Mouse (Mus musculus) urinary bladder, adult 2 months (tissue): ENCODE data around the gene Krt33b. TPM values are rescaled to one million over a fixed set of nuclear protein-coding genes. Genes with fewer than 3 reads are reported as not detected.

Experiments
- DNase-seq: peaks from one replicate; pipeline ENCODE4 v3.0.0; 2022; ENCODE audit warnings: low spot score
- polyA plus RNA-seq: library from polyadenylated mRNA; depleted of rRNA; stranded (reverse); fragments of >200 nt; gene quantifications from 2 replicates; pipeline ENCODE4 v1.2.3, GENCODE M21; 2012; rRNA removed

Gene Krt33b
- polyA plus RNA-seq, 1 experiment: not detected

- no peak for DNase-seq
Measured at GRCm38 (mm10) chr11:99993620-99994383, 35.9 kb downstream of the Krt33b start, which contains the start of gene Krtap17-1. Krtap17-1 (minus strand) TSS chr11:99993994.

GRCm38 (mm10) chr11:99990571-99990970, 39.1 kb downstream of the Krt33b start:
- no peak for DNase-seq

GRCm38 (mm10) chr11:99989881-99990405, 39.7 kb downstream of the Krt33b start:
- DNase-seq: no peak

GRCm38 (mm10) chr11:99988530-99988929, 41.1 kb downstream of the Krt33b start:
- DNase-seq: no peak

GRCm38 (mm10) chr11:99986180-99986647, 43.5 kb downstream of the Krt33b start, which contains the start of gene Krtap16-1:
Krtap16-1 (minus strand) TSS chr11:99986597.
- DNase-seq: no peak

- DNase-seq: no peak
Measured at GRCm38 (mm10) chr11:99985291-99986092, 44.2 kb downstream of the Krt33b start.

- no peak for DNase-seq
Measured at GRCm38 (mm10) chr11:99983442-99983841, 46.2 kb downstream of the Krt33b start.

- DNase-seq: no peak
Measured at GRCm38 (mm10) chr11:99982731-99983130, 46.9 kb downstream of the Krt33b start.

GRCm38 (mm10) chr11:99978953-99979352, 50.7 kb downstream of the Krt33b start, which contains the start of gene Krtap29-1:
Krtap29-1 (minus strand) TSS chr11:99979053.
- DNase-seq: no peak

Other genes starting within 250 kb of the Krt33b start
- gene Krtap4-8, start 249.2 kb downstream of the Krt33b start, polyA plus RNA-seq: not detected in 2 replicates
- gene Krtap4-9, start 244.7 kb downstream of the Krt33b start, polyA plus RNA-seq: not detected in 2 replicates
- gene Gm11596, start 236.4 kb downstream of the Krt33b start, polyA plus RNA-seq: 0.06 TPM in 1 of 2 replicates, not detected in the other
- gene Gm11569, start 230.9 kb downstream of the Krt33b start, polyA plus RNA-seq: 0.08 TPM in 1 of 2 replicates, not detected in the other
- not detected in 2 replicates for gene Gm11554, start 225.4 kb downstream of the Krt33b start, polyA plus RNA-seq
- 0.18 and 0.24 TPM in 2 replicates for gene Krtap4-13, start 220.0 kb downstream of the Krt33b start, polyA plus RNA-seq
- gene Gm11564, start 214.2 kb downstream of the Krt33b start, polyA plus RNA-seq: not detected in 2 replicates
- not detected in 2 replicates for gene 2300003K06Rik, start 191.8 kb downstream of the Krt33b start, polyA plus RNA-seq
- 0.07 and 0.08 TPM in 2 replicates for gene Krtap4-16, start 178.3 kb downstream of the Krt33b start, polyA plus RNA-seq
- gene Gm11568, start 172.0 kb downstream of the Krt33b start, polyA plus RNA-seq: not detected in 2 replicates
- gene Gm11559, start 165.4 kb downstream of the Krt33b start, polyA plus RNA-seq: not detected in 2 replicates
- gene Krtap9-1, start 156.5 kb downstream of the Krt33b start, polyA plus RNA-seq: not detected in 2 replicates
- gene Gm11567, start 150.7 kb downstream of the Krt33b start, polyA plus RNA-seq: not detected in 2 replicates
- gene Krtap31-1, start 121.9 kb downstream of the Krt33b start, polyA plus RNA-seq: not detected in 2 replicates
- gene Gm11565, start 115.1 kb downstream of the Krt33b start, polyA plus RNA-seq: not detected in 2 replicates
- not detected in 2 replicates for gene Krtap31-2, start 93.6 kb downstream of the Krt33b start, polyA plus RNA-seq
- gene Krtap9-5, start 81.4 kb downstream of the Krt33b start, polyA plus RNA-seq: not detected in 2 replicates
- not detected in 2 replicates for gene Krtap29-1, start 50.8 kb downstream of the Krt33b start, polyA plus RNA-seq
- gene Krtap16-1, start 43.3 kb downstream of the Krt33b start, polyA plus RNA-seq: not detected in 2 replicates
- gene Krtap17-1, start 35.9 kb downstream of the Krt33b start, polyA plus RNA-seq: not detected in 2 replicates
- 0.04 and 0.11 TPM in 2 replicates for gene Krt33a, start 13.7 kb downstream of the Krt33b start, polyA plus RNA-seq
- not detected in 2 replicates for gene Krt34, start 11.7 kb upstream of the Krt33b start, polyA plus RNA-seq
- gene Krt31, start 20.7 kb upstream of the Krt33b start, polyA plus RNA-seq: not detected in 2 replicates
- not detected in 2 replicates for gene Krt32, start 58.4 kb upstream of the Krt33b start, polyA plus RNA-seq
- 0.04 and 0.06 TPM in 2 replicates for gene Krt35, start 66.4 kb upstream of the Krt33b start, polyA plus RNA-seq
- 0.22 and 0.33 TPM in 2 replicates for gene Krt36, start 75.8 kb upstream of the Krt33b start, polyA plus RNA-seq
- 0.37 and 0.91 TPM in 2 replicates for gene Krt13, start 91.7 kb upstream of the Krt33b start, polyA plus RNA-seq
- 622 and 677 TPM in 2 replicates for gene Krt15, start 106.1 kb upstream of the Krt33b start, polyA plus RNA-seq
- 814 and 933 TPM in 2 replicates for gene Krt19, start 118.8 kb upstream of the Krt33b start, polyA plus RNA-seq
- gene Krt9, start 163.4 kb upstream of the Krt33b start, polyA plus RNA-seq: not detected in 2 replicates
- gene Krt14, start 177.7 kb upstream of the Krt33b start, polyA plus RNA-seq: 0.91 and 1.7 TPM in 2 replicates
- not detected in 2 replicates for gene Krt16, start 219.0 kb upstream of the Krt33b start, polyA plus RNA-seq
- gene Krt17, start 231.2 kb upstream of the Krt33b start, polyA plus RNA-seq: 0.44 and 0.61 TPM in 2 replicates
- gene Krt42, start 240.0 kb upstream of the Krt33b start, polyA plus RNA-seq: not detected in 2 replicates